Mouse (Mus musculus) monocyte, adult 5-6 weeks (primary cell): Measurements from ENCODE around the gene Rsph3b. TPM values are rescaled to one million over a fixed set of nuclear protein-coding genes. Genes with fewer than 3 reads are reported as not detected.
"Not testable (repeated sequence)": the region's sequence is repeated elsewhere in the genome, so short reads cannot be mapped to it uniquely, and the experiment has no call there.

Source experiments
- ATAC-seq: fragments of 153-309, 156-312 bp; replicated peaks from 2 replicates; pipeline ENCODE4 v1.8.0; 2017; ENCODE audit warnings: mild to moderate bottlenecking; ENCODE audit not compliant: low TSS enrichment, insufficient number of reproducible peaks, severe bottlenecking, poor library complexity, low FRiP score
- total RNA-seq: library from RNA; stranded (forward); fragments of 200-1000, 200-491, 200-594 nt; gene quantifications from 3 replicates; pipeline ENCODE4 v1.2.3, GENCODE M21; 2017

The Rsph3b gene
- total RNA-seq, 1 experiment from 2014 or later = 23.5 TPM

DNA sequence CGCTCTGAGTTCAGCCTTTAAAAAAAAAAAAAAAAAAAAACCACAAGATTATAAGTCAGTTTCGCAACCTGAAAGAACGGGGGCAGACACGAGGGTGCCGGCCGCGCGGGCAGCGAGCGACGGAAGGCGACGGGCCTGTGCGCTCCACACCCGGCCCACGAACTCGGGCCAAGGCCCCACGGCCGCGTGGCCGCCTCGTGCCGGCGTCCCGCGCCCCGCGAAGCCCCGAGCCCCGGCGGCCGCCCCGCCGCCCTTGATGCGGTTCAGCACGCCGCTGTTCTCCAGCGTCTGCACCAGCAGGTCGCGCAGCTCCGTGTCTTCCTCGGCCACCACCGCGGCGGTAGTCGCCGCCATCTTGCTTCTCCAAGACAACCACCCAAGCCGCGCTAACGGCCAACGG lies 12.3 kb upstream of the Rsph3b start, which contains the start of gene Tagap1:
Tagap1 (minus strand) TSS at position 381 of the 400 bp plus-strand sequence.
- not testable (repeated sequence) for ATAC-seq

DNA sequence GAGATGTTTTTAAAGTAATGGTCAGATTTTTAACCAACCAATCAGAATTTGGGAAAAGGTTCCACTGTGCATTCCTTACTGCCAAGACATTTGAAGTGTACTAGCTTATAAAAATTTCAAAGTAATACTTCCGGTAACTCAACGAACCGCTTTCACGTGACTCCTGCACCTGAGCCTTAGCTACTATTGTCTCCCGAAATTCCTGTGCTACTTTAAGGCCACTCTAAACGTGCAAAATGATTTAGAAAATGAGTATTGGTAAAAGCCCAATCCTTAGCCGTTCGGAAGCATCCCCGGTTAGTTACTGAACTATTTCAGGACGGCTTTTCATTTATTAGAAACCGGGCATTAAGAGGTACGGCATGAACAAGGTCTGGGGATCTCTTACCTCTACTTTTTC lies 11.9 kb upstream of the Rsph3b start:
- ATAC-seq = not testable (repeated sequence)

DNA sequence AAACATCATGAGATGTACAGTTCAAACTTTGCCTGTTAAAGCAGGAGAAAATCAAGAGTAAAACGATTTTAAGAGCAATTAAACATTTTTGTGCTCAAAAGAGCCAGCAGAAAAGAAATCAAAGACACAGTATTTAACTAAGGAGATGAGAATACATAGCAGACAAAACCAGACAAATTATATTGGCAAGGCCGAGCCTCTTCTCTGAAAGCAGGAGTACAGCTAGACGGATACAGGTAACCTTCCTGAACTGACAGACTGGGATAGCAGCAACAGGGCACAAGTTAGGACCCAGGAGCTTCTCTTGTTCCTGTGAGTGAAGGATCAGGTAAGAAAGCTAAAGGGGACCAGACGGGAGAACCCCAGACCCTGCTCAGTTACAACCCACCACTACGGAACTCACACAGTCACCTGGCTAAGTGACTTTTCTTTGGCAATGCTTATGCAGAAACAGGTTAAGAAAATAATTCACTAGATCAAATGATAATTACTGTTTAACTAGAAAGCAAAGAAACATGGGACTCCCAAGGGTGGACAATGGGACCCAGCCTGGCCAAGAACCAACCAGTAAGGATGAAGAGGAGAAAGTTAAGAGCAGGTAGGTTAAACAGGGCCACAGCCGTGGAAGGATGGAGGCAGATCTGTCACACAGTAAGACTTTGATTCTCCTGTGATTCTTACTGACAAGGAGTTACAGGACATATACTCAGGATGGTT lies 11.2 kb upstream of the Rsph3b start:
- ATAC-seq = not testable (repeated sequence)

DNA sequence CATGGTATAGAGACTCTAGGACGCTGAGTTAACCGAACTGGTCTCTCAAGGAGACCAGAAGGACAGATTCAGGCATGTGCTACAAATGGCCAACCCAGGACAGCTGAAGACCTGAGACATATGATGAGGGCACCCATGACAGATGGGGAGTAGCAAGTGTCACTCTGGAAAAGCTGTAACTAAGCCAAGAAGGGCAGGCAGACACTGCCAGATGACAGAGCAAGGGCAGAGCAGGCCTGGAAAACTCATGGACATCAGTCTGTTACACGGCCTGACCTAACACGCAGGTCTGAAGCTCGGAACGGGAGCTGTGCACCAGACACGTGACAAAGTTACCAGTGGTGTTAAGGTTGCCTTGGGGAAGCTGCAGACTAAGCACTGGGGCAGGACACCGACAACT lies 10.4 kb upstream of the Rsph3b start:
- not testable (repeated sequence) for ATAC-seq

DNA sequence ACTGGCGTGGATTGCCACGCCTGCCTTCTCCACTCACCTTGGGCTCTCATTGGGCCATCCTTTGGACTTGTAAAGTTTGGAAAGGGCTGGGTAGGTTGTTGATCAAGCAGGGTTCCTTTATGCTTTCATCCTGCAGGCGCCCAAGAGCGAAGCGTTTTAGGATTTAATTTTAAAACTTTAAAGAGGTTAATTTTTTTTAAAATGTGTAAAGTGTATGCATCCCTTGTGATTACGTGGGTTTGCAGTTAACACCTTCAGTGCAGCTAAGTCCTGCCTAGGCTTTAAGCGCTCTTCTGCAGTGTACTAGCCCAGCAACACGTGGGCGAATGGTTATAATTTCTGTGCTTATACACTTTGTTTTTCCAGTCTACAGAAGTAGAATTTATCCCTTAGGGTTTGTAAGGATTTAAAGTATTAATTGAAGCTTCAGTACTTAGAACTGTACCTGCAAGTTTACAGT lies 317 bp upstream of the Rsph3b start:
- not testable (repeated sequence) for ATAC-seq

DNA sequence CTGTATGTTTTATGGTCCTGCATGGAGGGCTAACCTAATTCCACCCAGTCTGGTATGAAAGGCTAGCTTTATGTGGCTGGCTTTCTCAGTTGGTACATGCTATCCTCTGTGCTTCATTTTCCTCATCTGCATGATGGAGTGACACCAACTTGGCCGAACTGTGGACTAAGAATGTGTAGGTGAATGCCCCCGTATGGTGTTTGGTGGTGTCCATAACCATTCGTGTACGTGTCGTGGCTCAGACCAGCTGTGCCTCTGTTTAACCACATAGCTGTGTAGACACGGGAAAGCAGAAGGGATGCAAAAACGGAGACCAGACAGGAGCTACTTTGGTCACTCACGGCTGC lies 872 bp downstream of the Rsph3b start:
- ATAC-seq = peak; percentile 22

DNA sequence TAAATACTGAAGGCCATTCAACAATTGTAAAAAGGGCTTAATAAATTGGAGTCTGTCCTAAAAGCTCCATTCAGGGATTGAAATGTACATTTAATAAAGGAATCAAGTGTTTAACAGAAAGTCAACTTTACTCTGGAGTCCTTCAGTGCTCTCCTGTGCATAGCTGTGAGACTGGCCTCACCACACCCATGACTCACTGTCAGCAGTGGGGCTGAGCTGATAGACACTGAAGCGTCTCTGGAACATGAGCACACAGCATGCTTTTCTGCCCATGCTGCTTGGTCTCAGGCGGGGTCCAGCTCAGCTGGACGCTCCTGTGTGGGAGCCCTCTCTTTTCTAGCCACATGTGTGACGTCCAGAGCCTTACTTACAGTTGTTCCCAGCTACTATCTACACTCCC lies 5.9 kb downstream of the Rsph3b start:
- not testable (repeated sequence) for ATAC-seq

DNA sequence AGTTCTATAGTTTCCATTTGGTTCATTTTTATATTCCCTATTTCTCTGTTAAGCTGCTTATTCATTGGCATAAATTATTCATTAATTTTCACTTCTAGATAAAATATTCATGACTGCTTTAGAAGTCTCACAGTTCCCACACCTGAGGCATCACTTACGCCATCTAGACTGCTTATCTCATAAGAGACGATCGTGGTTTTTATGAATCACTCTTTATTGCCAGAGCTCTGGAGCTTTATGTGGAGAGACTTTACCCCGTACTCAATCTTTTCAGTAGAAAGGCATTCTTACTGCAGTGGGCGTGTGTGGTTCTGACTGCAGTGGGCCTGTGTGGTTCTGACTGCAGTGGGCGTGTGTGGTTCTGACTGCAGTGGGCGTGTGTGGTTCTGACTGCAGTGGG lies 16.9 kb downstream of the Rsph3b start:
- ATAC-seq = not testable (repeated sequence)

DNA sequence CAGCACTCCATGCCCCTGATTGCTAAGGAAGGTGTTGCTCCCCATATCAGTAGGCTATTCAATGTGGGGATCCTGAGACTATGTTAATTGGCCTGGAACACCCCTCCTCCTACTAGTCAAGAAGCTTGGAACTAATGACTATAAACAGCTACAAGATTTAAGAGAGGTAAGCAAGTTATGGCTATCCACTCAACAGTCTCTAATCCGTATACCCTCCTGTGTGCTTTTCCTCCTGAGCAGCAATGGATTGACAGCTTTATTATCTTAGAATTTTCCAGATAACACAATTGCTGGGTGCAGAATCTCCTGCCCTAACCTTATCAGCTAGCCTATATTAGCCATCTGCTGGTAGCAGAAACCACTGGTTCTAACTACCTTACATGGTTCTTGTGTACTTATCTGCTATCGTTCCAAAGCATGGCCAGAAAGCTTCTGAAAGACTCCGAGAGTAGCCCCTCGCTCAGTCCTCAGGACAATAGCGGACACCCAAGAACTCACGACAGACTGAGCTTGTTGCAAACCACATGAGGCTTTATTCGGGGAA lies 28.1 kb downstream of the Rsph3b start:
- ATAC-seq = not testable (repeated sequence)

DNA sequence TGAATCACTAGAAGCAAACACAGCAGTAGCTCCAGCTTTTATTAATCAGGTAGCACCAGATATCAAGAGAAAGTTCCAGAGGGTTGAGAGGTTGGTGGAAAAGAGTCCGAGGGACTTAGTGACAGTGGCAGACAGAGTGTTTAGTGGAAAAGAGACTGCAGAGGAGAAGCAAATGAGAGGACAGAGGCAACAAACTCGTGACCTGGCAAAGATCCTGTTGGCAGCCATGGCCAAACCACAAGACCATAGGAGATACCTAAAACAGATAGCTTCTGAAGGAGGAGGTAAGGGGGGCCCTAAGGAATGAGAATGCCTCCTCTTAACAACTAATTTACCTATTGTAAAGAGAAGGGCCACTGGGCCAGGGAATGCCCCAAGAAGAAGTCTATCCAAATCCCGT lies 29.1 kb downstream of the Rsph3b start:
- not testable (repeated sequence) for ATAC-seq

DNA sequence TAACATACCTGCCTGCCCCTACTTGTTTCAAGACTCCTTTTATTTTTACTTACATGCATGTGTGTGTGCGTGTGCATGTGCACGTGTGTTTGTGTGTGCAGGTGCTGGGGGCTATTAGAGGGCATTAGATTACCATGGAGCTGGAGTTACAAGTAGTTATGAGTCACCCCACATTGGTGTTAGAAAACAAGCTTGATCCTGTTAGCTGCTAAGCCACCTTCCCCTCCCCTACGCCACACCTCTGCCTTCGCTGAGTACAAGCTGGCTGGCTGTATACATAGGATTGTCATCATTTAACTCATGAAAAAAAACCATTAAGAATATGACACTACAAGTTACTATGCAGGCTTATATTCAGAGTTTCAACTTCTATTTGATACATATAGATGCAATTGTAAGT lies 33.2 kb downstream of the Rsph3b start:
- ATAC-seq = not testable (repeated sequence)

DNA sequence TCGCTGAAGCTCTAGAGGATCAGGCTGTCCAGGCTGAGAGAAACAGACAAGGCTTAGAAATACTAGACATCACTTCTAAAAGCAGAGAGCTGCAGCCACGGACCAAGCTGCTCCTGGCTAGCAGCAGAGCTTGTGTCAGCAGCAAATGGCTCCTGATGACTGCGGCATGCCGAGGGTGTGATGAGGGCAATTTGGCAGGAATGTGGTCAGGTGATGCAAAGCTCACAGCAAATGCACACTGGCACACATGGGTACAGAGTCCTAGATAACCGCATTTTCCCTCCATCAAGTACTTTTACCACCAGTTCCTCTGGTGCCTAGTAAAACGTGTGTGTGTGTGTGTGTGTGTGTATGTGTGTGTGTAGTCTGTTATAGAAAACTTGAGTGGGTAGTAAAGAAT lies 34.4 kb downstream of the Rsph3b start:
- not testable (repeated sequence) for ATAC-seq

DNA sequence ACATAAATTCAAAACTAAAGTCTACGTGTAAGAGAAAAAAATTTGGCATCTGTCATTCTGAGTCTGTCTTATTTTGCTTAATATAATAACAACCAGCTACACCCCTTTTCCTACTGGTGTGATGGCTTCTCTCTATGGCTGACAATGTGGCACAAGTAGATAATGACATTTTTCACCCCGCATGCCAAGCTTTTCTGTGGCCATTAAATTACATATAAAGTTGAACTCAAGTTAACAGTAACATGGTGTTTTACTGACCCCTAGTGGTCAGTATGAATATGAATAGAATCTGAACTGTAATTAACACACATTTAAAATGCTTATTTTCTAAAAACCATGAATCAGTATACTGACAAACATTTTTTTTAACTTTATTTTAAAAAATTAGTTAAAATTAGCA lies 48.1 kb downstream of the Rsph3b start:
- peak; percentile 54; the same call in 1 of the 2 replicates for ATAC-seq

DNA sequence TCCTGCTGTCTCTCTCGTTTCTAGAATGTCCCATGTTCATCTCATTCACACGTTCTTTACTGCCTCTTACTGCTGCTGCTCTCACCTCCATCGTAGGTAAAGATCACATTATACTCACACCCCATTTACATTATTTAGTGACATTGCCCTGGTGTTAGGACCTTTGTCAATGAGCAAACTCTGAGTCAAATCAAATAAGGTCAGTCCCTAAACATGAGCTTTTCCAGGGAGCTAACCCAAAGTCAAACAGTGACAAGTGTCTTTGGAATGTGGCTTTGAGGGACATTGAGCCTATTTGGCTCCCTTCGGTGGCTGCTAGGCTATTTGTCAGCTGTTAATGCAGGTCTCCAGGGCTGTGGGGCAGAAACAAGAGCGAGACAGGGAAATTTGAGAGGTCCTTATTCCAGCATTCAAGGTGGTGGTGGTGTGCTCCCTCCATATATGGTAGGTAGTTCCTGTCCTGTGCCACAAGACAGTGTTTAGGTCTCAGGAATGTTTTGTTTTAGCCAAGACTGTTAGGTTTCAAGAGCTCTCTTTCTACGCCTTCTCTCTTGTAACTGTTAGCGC lies 50.4 kb downstream of the Rsph3b start:
- ATAC-seq = not testable (repeated sequence)

DNA sequence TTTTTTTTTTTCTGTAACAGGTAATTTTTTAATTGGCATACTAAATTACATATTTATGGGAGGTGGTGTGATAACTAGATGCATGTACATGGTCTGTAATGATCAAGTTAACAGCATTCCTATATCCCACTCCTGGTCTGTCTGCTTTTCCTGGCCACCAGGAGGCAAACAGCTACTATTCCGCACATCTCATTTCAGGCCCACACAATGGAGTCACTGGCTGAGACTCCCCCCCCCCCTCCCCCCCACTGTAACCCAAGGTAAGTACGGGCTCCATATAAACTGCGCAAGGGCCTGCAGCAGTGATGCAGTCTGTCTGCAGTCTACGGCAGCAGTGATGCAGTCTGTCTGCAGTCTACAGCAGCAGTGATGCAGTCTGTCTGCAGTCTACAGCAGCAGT lies 51.7 kb downstream of the Rsph3b start:
- no peak for ATAC-seq

DNA sequence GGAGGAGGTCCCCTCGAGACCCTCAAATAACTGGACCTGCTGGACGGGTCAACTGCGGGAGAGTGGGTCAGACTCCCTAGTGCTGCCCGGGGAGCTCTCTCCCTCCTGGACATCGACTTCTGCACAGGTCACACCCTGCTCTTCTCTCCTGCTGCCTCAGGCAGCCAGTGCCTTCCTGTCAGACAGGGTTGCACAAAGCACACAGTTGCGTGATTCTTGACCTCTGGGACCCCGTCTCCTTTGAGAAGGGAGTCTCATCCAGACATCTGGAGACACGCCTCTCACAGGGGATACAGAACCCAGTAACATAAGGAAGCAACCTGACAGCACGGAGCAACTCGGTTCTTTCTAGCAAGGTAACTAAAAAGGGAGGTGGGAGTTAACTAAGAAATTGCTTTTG lies 55.1 kb downstream of the Rsph3b start:
- no peak for ATAC-seq

DNA sequence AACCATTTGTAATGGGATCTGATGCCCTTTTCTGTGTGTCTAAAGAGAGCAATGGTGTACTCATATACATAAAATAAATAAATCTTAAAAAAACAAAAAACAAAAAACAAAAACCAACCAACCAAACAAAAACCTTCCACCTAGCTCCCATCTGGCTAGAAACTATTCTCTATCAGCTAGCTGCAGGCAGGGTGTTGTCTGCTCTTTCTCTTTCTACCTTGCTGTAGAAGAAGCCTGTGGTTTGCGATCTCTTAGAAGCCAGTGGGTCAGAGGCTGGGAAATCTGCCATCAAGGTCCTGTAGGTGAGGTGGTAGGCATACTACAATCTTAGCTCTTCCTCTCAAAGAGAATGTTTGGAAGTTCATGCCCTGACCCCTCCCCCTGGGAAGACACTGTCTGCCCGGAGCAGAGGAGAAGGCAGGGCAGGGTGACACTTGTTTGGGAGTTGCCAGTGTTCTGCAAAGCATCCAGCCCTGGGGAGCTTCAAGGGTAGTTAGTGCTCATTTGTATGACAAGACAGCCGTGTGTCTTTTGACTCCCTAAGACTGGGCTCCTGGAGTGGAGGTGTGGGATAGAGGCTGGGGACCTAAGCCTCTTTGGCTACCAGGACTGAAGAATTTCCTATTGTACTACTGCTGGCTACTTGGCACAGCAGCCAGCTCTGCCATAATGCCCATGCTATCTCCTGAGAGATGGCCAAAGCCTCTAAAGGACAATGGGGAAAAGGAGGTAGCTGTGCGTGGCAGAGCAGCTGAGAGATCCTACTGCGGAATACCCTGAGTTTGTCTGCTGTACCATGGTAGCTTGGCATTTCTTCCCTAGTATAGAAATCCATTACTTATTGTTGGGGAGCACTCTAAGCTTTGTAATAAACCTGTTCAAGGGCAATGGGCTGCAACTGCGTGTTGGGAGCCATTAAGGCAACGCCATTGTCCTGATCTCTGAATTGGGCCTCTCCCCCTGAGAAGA lies 56.2 kb downstream of the Rsph3b start:
- no peak for ATAC-seq

DNA sequence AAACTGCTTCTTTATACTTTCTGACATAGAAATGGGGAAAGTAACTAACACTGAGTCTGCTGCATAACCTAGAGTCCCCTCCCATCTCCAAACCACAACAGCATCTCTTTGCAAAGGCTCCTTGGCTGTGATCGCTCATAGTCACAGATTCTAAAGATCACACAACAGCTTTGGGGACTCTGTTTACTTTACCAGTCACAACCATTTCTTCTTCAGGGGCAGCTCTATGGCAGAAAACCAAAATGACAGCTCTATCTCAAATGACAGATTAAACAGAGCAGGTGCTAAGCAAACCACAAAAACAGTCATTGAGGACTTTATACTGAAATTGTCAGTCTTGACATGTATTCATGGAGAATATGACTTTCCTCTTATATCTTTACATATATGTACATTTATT lies 62.0 kb downstream of the Rsph3b start:
- ATAC-seq = no peak

DNA sequence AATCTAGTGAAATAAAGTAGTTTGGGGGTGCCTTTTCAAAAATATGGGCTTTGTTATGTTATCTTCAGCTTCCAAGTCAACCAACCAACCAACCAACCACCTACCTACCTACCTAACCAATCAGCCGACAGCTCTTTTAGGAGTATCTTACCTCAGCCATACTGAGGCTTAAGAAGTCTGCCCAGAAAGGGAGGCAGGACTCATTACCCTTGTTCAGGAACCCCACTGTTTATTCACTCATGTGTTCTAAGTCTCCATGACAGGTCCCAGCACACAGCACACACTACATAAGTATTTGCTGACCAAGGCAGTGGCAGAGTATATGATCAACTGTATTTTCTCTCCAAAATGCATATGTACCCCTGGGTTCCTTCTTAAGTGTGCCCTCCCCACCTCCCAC lies 64.0 kb downstream of the Rsph3b start:
- no peak for ATAC-seq
